Mouse (Mus musculus) brain, embryonic 18.5 days (tissue): ENCODE measurements around the gene Nfic.

Experiments
- DNase-seq: peaks from one replicate; pipeline ENCODE4 v3.0.0-alpha.2; 2012; ENCODE audit warnings: low read depth, low spot score

Nfic gene

GRCm38 (mm10) chr10:81360721-81361120 lies 94.7 kb downstream of the Nfic start:
- no peak for DNase-seq

- no peak for DNase-seq
Observed at GRCm38 (mm10) chr10:81358841-81359240, 96.6 kb downstream of the Nfic start.

- no peak for DNase-seq
Observed at GRCm38 (mm10) chr10:81358209-81358608, 97.2 kb downstream of the Nfic start.

GRCm38 (mm10) chr10:81356991-81357844 lies 98.2 kb downstream of the Nfic start, which contains the start of gene Mfsd12:
TSS of gene Mfsd12 (plus strand) at chr10:81357491.
- peak; percentile 79 for DNase-seq

- DNase-seq = no peak
Observed at GRCm38 (mm10) chr10:81356352-81356990, 99.0 kb downstream of the Nfic start.

GRCm38 (mm10) chr10:81355533-81355932 lies 99.9 kb downstream of the Nfic start:
- DNase-seq = no peak

GRCm38 (mm10) chr10:81354738-81355477 lies 100.5 kb downstream of the Nfic start:
- no peak for DNase-seq

GRCm38 (mm10) chr10:81351678-81352291 lies 103.7 kb downstream of the Nfic start:
- no peak for DNase-seq

- peak; percentile 99 for DNase-seq
Observed at GRCm38 (mm10) chr10:81350351-81351063, 104.9 kb downstream of the Nfic start, which contains the start of gene Hmg20b. TSS of gene Hmg20b (minus strand) at chr10:81350480.

GRCm38 (mm10) chr10:81349961-81350350 lies 105.5 kb downstream of the Nfic start:
- no peak for DNase-seq

- DNase-seq = no peak
Observed at GRCm38 (mm10) chr10:81349146-81349545, 106.3 kb downstream of the Nfic start.

- peak; percentile 22 for DNase-seq
Observed at GRCm38 (mm10) chr10:81346453-81347067, 108.9 kb downstream of the Nfic start.
